Mouse (Mus musculus): ENCODE results near the gene Hepacam2.

DNA sequence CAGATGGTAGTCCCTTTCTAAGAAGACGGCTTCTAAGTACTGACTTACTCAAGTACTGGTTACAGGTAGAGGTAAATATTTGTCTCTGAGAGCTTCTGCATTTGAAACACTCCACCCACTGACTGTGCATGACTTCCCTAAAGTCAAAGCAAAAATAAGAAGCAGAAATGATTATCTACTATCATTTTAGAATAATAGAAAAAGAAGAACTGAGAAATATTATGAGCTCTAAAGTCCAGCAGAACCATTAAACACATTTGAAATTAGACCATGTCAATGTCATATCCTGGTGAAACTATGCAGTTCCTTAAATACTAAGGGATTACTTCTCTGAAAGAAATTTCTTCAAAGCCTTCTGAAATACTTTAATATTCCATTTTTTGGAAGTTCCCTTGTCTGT, 10.7 kb downstream of the Hepacam2 start:
- no peak for TF ChIP-seq EP300 (IDR thresholded peaks at IDR 0.05; ENCODE audit: low read depth)
- TF ChIP-seq CTCF (IDR thresholded peaks at IDR 0.05; ENCODE audit: low read depth), result no peak

Measured in heart, postnatal 0 days (tissue).